Mouse (Mus musculus) small intestine, adult 2 months (tissue): ENCODE data around the gene Col5a2. TPM values are rescaled to one million over a fixed set of nuclear protein-coding genes. Genes with fewer than 3 reads are reported as not detected.
"Not testable (repeated sequence)": the region's sequence is repeated elsewhere in the genome, so short reads cannot be mapped to it uniquely, and the experiment has no call there.

ENCODE experiments used
- H3K27ac ChIP-seq: fragments of 200-500 bp; 2 replicates; pipeline ENCODE4 v1.5.1; 2012; ENCODE audit warnings: low read depth, low read length, control low read depth, inconsistent platforms; ENCODE audit not compliant: insufficient read depth
- H3K27me3 ChIP-seq: fragments of 200-500 bp; 2 replicates; pipeline ENCODE4 v1.6.1; 2012; ENCODE audit warnings: mild to moderate bottlenecking, moderate library complexity, low read length, inconsistent platforms; ENCODE audit not compliant: control insufficient read depth, insufficient read depth
- H3K36me3 ChIP-seq: fragments of 200-500 bp; 2 replicates; pipeline ENCODE4 v1.6.1; 2012; ENCODE audit warnings: mild to moderate bottlenecking, low read length, control low read depth, inconsistent platforms; ENCODE audit not compliant: control insufficient read depth, insufficient read depth
- H3K4me1 ChIP-seq: fragments of 200-500 bp; 2 replicates; pipeline ENCODE4 v1.6.1; 2012; ENCODE audit warnings: low read length, inconsistent platforms, mixed read lengths; ENCODE audit not compliant: control insufficient read depth, insufficient read depth, insufficient read length
- H3K4me3 ChIP-seq: fragments of 200-500 bp; 2 replicates; pipeline ENCODE4 v1.5.1; 2012; ENCODE audit warnings: low read depth, mild to moderate bottlenecking, control low read depth, inconsistent platforms, low read length, moderate library complexity
- CTCF ChIP-seq: fragments of 200-500 bp; IDR thresholded peaks from 2 replicates; pipeline ENCODE4 v1.5.1; 2012; ENCODE audit warnings: low read depth, mild to moderate bottlenecking, control low read depth, inconsistent platforms, low read length, moderate library complexity, mixed read lengths; ENCODE audit not compliant: insufficient replicate concordance, insufficient read length; ENCODE audit errors: extremely low read depth
- POLR2A ChIP-seq: fragments of 200-500 bp; IDR thresholded peaks from 2 replicates; pipeline ENCODE4 v1.6.1; 2012; ENCODE audit warnings: low read depth, mild to moderate bottlenecking, control low read depth, inconsistent platforms, low read length, moderate library complexity
- WGBS: fragments of 180-500 bp; shearing (Covaris S2); methylation state at CpG from one replicate; pipeline ENCODE4 v1.1.7; 2018; 5-methylcytosine and 5-hydroxymethylcytosine counted together
- polyA plus RNA-seq: library from polyadenylated mRNA; depleted of rRNA; stranded (reverse); fragments of >200 nt; gene quantifications from 2 replicates; pipeline ENCODE4 v1.2.3, GENCODE M21; 2012

Col5a2 gene
- polyA plus RNA-seq, 1 experiment: 3.1 TPM

- TF ChIP-seq CTCF (no peak), POLR2A (no peak)
- 79% methylated on average over 4 of the region's 4 CpGs for WGBS
- Histone ChIP-seq H3K27me3 (no peaks in the 10 kb centered on the region), H3K4me1 (no peaks in the 10 kb centered on the region), H3K27ac (no peak overlapping the region), H3K4me3 (no peak overlapping the region), H3K36me3 (no peaks in the 10 kb centered on the region)
These were observed 20.1 kb downstream of the Col5a2 start for GRCm38 (mm10) chr1:45483001-45483400.

- no peaks in the 10 kb centered on the region for H3K36me3 ChIP-seq
- WGBS: 90% methylated on average over 1 of the region's 1 CpGs
- no peak overlapping the region for H3K4me3 ChIP-seq
- no peaks in the 10 kb centered on the region for H3K4me1 ChIP-seq
- no peak overlapping the region for H3K27ac ChIP-seq
- no peak for TF ChIP-seq POLR2A
- no peak for TF ChIP-seq CTCF
- no peaks in the 10 kb centered on the region for H3K27me3 ChIP-seq
These were observed 21.2 kb downstream of the Col5a2 start for GRCm38 (mm10) chr1:45481876-45482275.

- no peak for TF ChIP-seq CTCF
- H3K27ac ChIP-seq: no peak overlapping the region
- no peaks in the 10 kb centered on the region for H3K36me3 ChIP-seq
- no peaks in the 10 kb centered on the region for H3K27me3 ChIP-seq
- no peaks in the 10 kb centered on the region for H3K4me1 ChIP-seq
- no peak overlapping the region for H3K4me3 ChIP-seq
These were observed 24.0 kb downstream of the Col5a2 start for GRCm38 (mm10) chr1:45479087-45479486.

- H3K4me1 ChIP-seq: no peaks in the 10 kb centered on the region
- no peaks in the 10 kb centered on the region for H3K27me3 ChIP-seq
- no peak overlapping the region for H3K4me3 ChIP-seq
- H3K36me3 ChIP-seq: no peaks in the 10 kb centered on the region
- H3K27ac ChIP-seq: no peak overlapping the region
- WGBS: 48% methylated on average over 4 of the region's 4 CpGs
- TF ChIP-seq POLR2A (no peak), CTCF (no peak)
These were observed 30.3 kb downstream of the Col5a2 start for GRCm38 (mm10) chr1:45472751-45473150.

- 85% methylated on average over 2 of the region's 2 CpGs for WGBS
- TF ChIP-seq POLR2A (no peak), CTCF (no peak)
These were observed 42.3 kb downstream of the Col5a2 start for GRCm38 (mm10) chr1:45460767-45461166.

GRCm38 (mm10) chr1:45455763-45456162 is 47.3 kb downstream of the Col5a2 start:
- Histone ChIP-seq H3K4me3 (no peak overlapping the region), H3K27me3 (no peaks in the 10 kb centered on the region), H3K36me3 (no peaks in the 10 kb centered on the region), H3K4me1 (no peaks in the 10 kb centered on the region), H3K27ac (no peak overlapping the region)
- TF ChIP-seq POLR2A: no peak
- no peak for TF ChIP-seq CTCF
- 79% methylated on average over 1 of the region's 1 CpGs for WGBS

More at GRCm38 (mm10) chr1:45460767-45461166, 42.3 kb downstream of the Col5a2 start:
- Histone ChIP-seq H3K4me3 (no peak overlapping the region), H3K27ac (no peak overlapping the region), H3K4me1 (no peaks in the 10 kb centered on the region), H3K27me3 (no peaks in the 10 kb centered on the region), H3K36me3 (no peaks in the 10 kb centered on the region)

- no peaks in the 10 kb centered on the region for H3K4me1 ChIP-seq
- TF ChIP-seq POLR2A: no peak
- no peak for TF ChIP-seq CTCF
These were observed 54.2 kb downstream of the Col5a2 start for GRCm38 (mm10) chr1:45448856-45449255.

GRCm38 (mm10) chr1:45431922-45432321 is 71.2 kb downstream of the Col5a2 start:
- Histone ChIP-seq H3K4me1 (no peaks in the 10 kb centered on the region), H3K27me3 (no peaks in the 10 kb centered on the region), H3K27ac (no peak overlapping the region), H3K36me3 (no peaks in the 10 kb centered on the region), H3K4me3 (no peak overlapping the region)
- TF ChIP-seq CTCF: no peak
- TF ChIP-seq POLR2A: no peak
- WGBS: 8% methylated on average over 3 of the region's 3 CpGs

More at GRCm38 (mm10) chr1:45448856-45449255, 54.2 kb downstream of the Col5a2 start:
- Histone ChIP-seq H3K36me3 (no peaks in the 10 kb centered on the region), H3K4me3 (no peak overlapping the region), H3K27me3 (no peaks in the 10 kb centered on the region), H3K27ac (no peak overlapping the region)
- 73% methylated on average over 1 of the region's 1 CpGs for WGBS

- Histone ChIP-seq H3K27ac (no peak overlapping the region), H3K27me3 (no peaks in the 10 kb centered on the region), H3K4me1 (no peaks in the 10 kb centered on the region), H3K36me3 (no peaks in the 10 kb centered on the region), H3K4me3 (no peak overlapping the region)
- TF ChIP-seq CTCF: no peak
- no peak for TF ChIP-seq POLR2A
- 64% methylated on average over 4 of the region's 4 CpGs for WGBS
These were observed 72.6 kb downstream of the Col5a2 start for GRCm38 (mm10) chr1:45430520-45430919.

GRCm38 (mm10) chr1:45429145-45429544 is 73.9 kb downstream of the Col5a2 start:
- not testable (repeated sequence) for H3K36me3 ChIP-seq, H3K4me3 ChIP-seq, H3K4me1 ChIP-seq, H3K27ac ChIP-seq, H3K27me3 ChIP-seq
- WGBS: 73% methylated on average over 5 of the region's 5 CpGs
